Mouse (Mus musculus) C2C12 (cell line): ENCODE measurements around the gene C1s1. TPM values are rescaled to one million over a fixed set of nuclear protein-coding genes. Genes with fewer than 3 reads are reported as not detected.

Experiments
- H3K27me3 ChIP-seq: one replicate; pipeline ENCODE4 v1.6.1; 2011; ENCODE audit not compliant: control insufficient read depth, insufficient read depth, insufficient read length
- H3K36me3 ChIP-seq: one replicate; pipeline ENCODE4 v1.6.1; 2011; ENCODE audit not compliant: control insufficient read depth, insufficient read depth
- H3K4me3 ChIP-seq: one replicate; pipeline ENCODE4 v1.5.1; 2011; ENCODE audit warnings: mild to moderate bottlenecking, control low read depth; ENCODE audit not compliant: poor library complexity, insufficient read depth, severe bottlenecking
- H3K79me2 ChIP-seq: one replicate; pipeline ENCODE4 v1.6.1; 2011; ENCODE audit not compliant: control insufficient read depth, insufficient read depth
- H3K79me3 ChIP-seq: one replicate; pipeline ENCODE4 v1.6.1; 2011; ENCODE audit warnings: low read depth, control low read depth
- H3ac ChIP-seq: one replicate; pipeline ENCODE3; 2011; ENCODE audit warnings: low read depth; ENCODE audit not compliant: control insufficient read depth, insufficient read length
- CEBPB ChIP-seq: IDR thresholded peaks from one replicate; pipeline ENCODE4 v1.6.1; 2011; ENCODE audit warnings: low read depth, mild to moderate bottlenecking, control low read depth, moderate library complexity
- CTCF ChIP-seq: IDR thresholded peaks from one replicate; pipeline ENCODE4 v1.5.1; 2011; ENCODE audit not compliant: control insufficient read depth, insufficient read depth, insufficient read length
- FOSL1 ChIP-seq: IDR thresholded peaks from one replicate; pipeline ENCODE4 v1.8.0; 2011; ENCODE audit warnings: mild to moderate bottlenecking, low read length; ENCODE audit not compliant: poor library complexity, insufficient read depth, severe bottlenecking
- MAX ChIP-seq: IDR thresholded peaks from one replicate; pipeline ENCODE4 v1.6.1; 2011; ENCODE audit warnings: mild to moderate bottlenecking, control low read depth
- MYOD1 ChIP-seq: IDR thresholded peaks from one replicate; pipeline ENCODE4 v1.6.1; 2011; ENCODE audit warnings: low read depth; ENCODE audit not compliant: control insufficient read depth, insufficient read length
- MYOG ChIP-seq: IDR thresholded peaks from one replicate; pipeline ENCODE4 v1.6.1; 2011; ENCODE audit not compliant: control insufficient read depth, insufficient read length; ENCODE audit errors: extremely low read depth
- USF1 ChIP-seq: IDR thresholded peaks from one replicate; pipeline ENCODE4 v1.6.1; 2011; ENCODE audit warnings: low read depth, mild to moderate bottlenecking, control low read depth, moderate library complexity
- polyA plus RNA-seq: library from polyadenylated mRNA; unstranded; fragments of >200 nt; fragmentation: generic; extraction: Trizol; gene quantifications from one replicate; pipeline ENCODE4 v1.2.1, GENCODE M21; 2012; ENCODE audit warnings: missing spikeins

Gene C1s1
- polyA plus RNA-seq, 1 experiment: 0.05 TPM

- no peak for TF ChIP-seq CTCF
- no peak for TF ChIP-seq USF1
- TF ChIP-seq FOSL1: no peak
- no peak for TF ChIP-seq MAX
- no peak for TF ChIP-seq MYOD1
- TF ChIP-seq MYOG: no peak
- no peak for TF ChIP-seq CEBPB
- Histone ChIP-seq H3K36me3 (peaks cover 7% of the 10 kb centered on the region), H3K4me3 (no peak overlapping the region), H3ac (peak overlapping the region; percentile 33), H3K79me2 (peaks cover 5% of the 10 kb centered on the region), H3K27me3 (no peaks in the 10 kb centered on the region), H3K79me3 (no peaks in the 10 kb centered on the region)
Measured at GRCm38 (mm10) chr6:124481571-124481970, 60.6 kb downstream of the C1s1 start.

Other genes starting within 250 kb of the C1s1 start
- gene Cd163, start 237.7 kb downstream of the C1s1 start, polyA plus RNA-seq: 0.06 TPM
- gene Pex5, start 127.3 kb downstream of the C1s1 start, polyA plus RNA-seq: 32.9 TPM
- 1.8 TPM for gene Clstn3, start 77.6 kb downstream of the C1s1 start, polyA plus RNA-seq
- 0.50 TPM for gene C1rl, start 49.2 kb downstream of the C1s1 start, polyA plus RNA-seq
- 0.62 TPM for gene C1ra, start 30.0 kb downstream of the C1s1 start, polyA plus RNA-seq
- not detected for gene C1rb, start 27.9 kb upstream of the C1s1 start, polyA plus RNA-seq
- 0.04 TPM for gene C1s2, start 93.7 kb upstream of the C1s1 start, polyA plus RNA-seq
- 55.4 TPM for gene Lpcat3, start 120.7 kb upstream of the C1s1 start, polyA plus RNA-seq
- gene Emg1, start 169.8 kb upstream of the C1s1 start, polyA plus RNA-seq: 208 TPM
- 456 TPM for gene Phb2, start 170.0 kb upstream of the C1s1 start, polyA plus RNA-seq
- 8.2 TPM for gene Ptpn6, start 196.4 kb upstream of the C1s1 start, polyA plus RNA-seq
- gene Grcc10, start 199.0 kb upstream of the C1s1 start, polyA plus RNA-seq: 294 TPM
- not detected for gene Gm45234, start 213.7 kb upstream of the C1s1 start, polyA plus RNA-seq
- 47.0 TPM for gene Atn1, start 214.2 kb upstream of the C1s1 start, polyA plus RNA-seq
- 5.5 TPM for gene Eno2, start 227.3 kb upstream of the C1s1 start, polyA plus RNA-seq
- 0.13 TPM for gene Lrrc23, start 237.4 kb upstream of the C1s1 start, polyA plus RNA-seq